Mouse (Mus musculus) heart, adult 2 months (tissue): ENCODE measurements around the gene Selenom. TPM values are rescaled to one million over a fixed set of nuclear protein-coding genes. Genes with fewer than 3 reads are reported as not detected.

Experiments used
- DNase-seq, 2 experiments: peaks; one replicate each; pipeline ENCODE4 v3.0.0; 2021
- H3K27ac ChIP-seq: fragments of 200-600 bp; 2 replicates; pipeline ENCODE4 v1.8.1; 2022
- H3K27me3 ChIP-seq: fragments of 200-500 bp; 2 replicates; pipeline ENCODE4 v1.6.1; 2012; ENCODE audit warnings: mild to moderate bottlenecking, low read length, inconsistent platforms, mixed read lengths; ENCODE audit not compliant: control insufficient read depth, insufficient read depth
- H3K36me3 ChIP-seq: fragments of 200-500 bp; 2 replicates; pipeline ENCODE4 v1.6.1; 2012; ENCODE audit warnings: low read length, inconsistent platforms; ENCODE audit not compliant: control insufficient read depth, insufficient read depth
- H3K4me1 ChIP-seq: fragments of 200-500 bp; 2 replicates; pipeline ENCODE4 v1.6.1; 2011; ENCODE audit warnings: low read length; ENCODE audit not compliant: control insufficient read depth, insufficient read depth
- H3K4me3 ChIP-seq: fragments of 200-600 bp; 2 replicates; pipeline ENCODE4 v1.8.1; 2022
- H3K79me2 ChIP-seq: fragments of 200-500 bp; replicated peaks from 2 replicates; pipeline ENCODE4 v1.6.1; 2012; ENCODE audit warnings: mild to moderate bottlenecking, inconsistent platforms, low read length, moderate library complexity, mixed read lengths; ENCODE audit not compliant: control insufficient read depth, insufficient read depth
- H3K9ac ChIP-seq: fragments of 200-500 bp; 2 replicates; pipeline ENCODE4 v1.6.1; 2012; ENCODE audit warnings: low read depth, mild to moderate bottlenecking, control low read depth, inconsistent platforms, low read length, mixed read lengths
- CTCF ChIP-seq: fragments of 200-600 bp; IDR thresholded peaks from 2 replicates; pipeline ENCODE4 v1.8.1; 2022; ENCODE audit warnings: antibody characterized with exemption, mild to moderate bottlenecking, moderate library complexity
- EP300 ChIP-seq: fragments of 200-500 bp; IDR thresholded peaks from 2 replicates; pipeline ENCODE4 v1.6.1; 2011; ENCODE audit warnings: low read depth, low read length, control low read depth; ENCODE audit not compliant: insufficient read depth
- POLR2A ChIP-seq: fragments of 200-500 bp; IDR thresholded peaks from 2 replicates; pipeline ENCODE4 v1.6.1; 2011; ENCODE audit warnings: mild to moderate bottlenecking, low read depth, low read length, control low read depth; ENCODE audit not compliant: insufficient read depth
- WGBS: fragments of 180-500 bp; shearing (Covaris S2); methylation state at CpG from one replicate; pipeline ENCODE4 v1.1.7; 2018; 5-methylcytosine and 5-hydroxymethylcytosine counted together
- intact Hi-C: fragments of 180-260 bp; cut with DNase I; formaldehyde crosslinking; loops from one replicate; pipeline ENCODE4 v1.15.1; 2025
- long read RNA-seq: library from polyadenylated mRNA; stranded (forward); transcript quantifications from one replicate; pipeline ENCODE4 v2.0.0, GENCODE M21; 2021
- polyA plus RNA-seq: library from polyadenylated mRNA; depleted of rRNA; stranded (reverse); fragments of >200 nt; gene quantifications from 2 replicates; pipeline ENCODE4 v1.2.3, GENCODE M21; 2012; rRNA removed
- total RNA-seq, 2 experiments: library from RNA; stranded (reverse); gene quantifications; 2 replicates each; pipeline ENCODE4 v1.2.3; 2021

Selenom gene
- total RNA-seq (10 to 100 TPM; 41.7 to 42.8 TPM), polyA plus RNA-seq (67.8 and 78.3 TPM in 2 replicates)
- long read RNA-seq, transcript Selenom-201 (5 exons, 707 nt) = major isoform, 30 of 35 reads
- long read RNA-seq, partial matches to known transcripts = 1 of 35 reads
- long read RNA-seq, other reads (novel, unspliced or antisense) = 4 of 35 reads

- TF ChIP-seq EP300 (peak; percentile 92), CTCF (peak; percentile 99), POLR2A (peak; percentile 91)
- intact Hi-C loops = loop anchor here (1.0 to 10.0 kb wide), 4 partner anchors 41 to 170 kb away; partner anchors contain the start of gene Morc2a
- H3K27me3 ChIP-seq = no peaks in the 10 kb centered on the region
- WGBS = under 1% methylated on average over 26 of the region's 26 CpGs
- no peaks in the 10 kb centered on the region for H3K36me3 ChIP-seq
- peaks cover 9% of the 10 kb centered on the region for H3K4me1 ChIP-seq
- peak; percentile 93 to 98 for DNase-seq
- H3K4me3 ChIP-seq = peak within 1 kb of the TSS; percentile 79
- H3K27ac ChIP-seq = peak within 1 kb of the TSS; percentile 81
- H3K79me2 ChIP-seq = no peaks in the 10 kb centered on the region
- peak within 1 kb of the TSS; percentile 70 for H3K9ac ChIP-seq
Measured at GRCm38 (mm10) chr11:3514529-3515054, at the start of gene Selenom. Gene Selenom (plus strand): TSS chr11:3514684.

GRCm38 (mm10) chr11:3471448-3471850, 43.0 kb upstream of the Selenom start:
- Histone ChIP-seq H3K9ac (no peak overlapping the region), H3K27me3 (no peaks in the 10 kb centered on the region), H3K27ac (no peak overlapping the region), H3K36me3 (no peaks in the 10 kb centered on the region), H3K79me2 (no peaks in the 10 kb centered on the region), H3K4me1 (no peaks in the 10 kb centered on the region), H3K4me3 (no peak overlapping the region)
- no peak for TF ChIP-seq EP300
- TF ChIP-seq POLR2A = no peak
- no peak for TF ChIP-seq CTCF
- intact Hi-C loops = loop anchor here (5.0 kb wide), 1 partner anchor 131 kb away; no protein-coding TSS in a partner anchor
- 42% methylated on average over 11 of the region's 11 CpGs for whole genome bisulfite sequencing
- DNase-seq = no peak

DNA sequence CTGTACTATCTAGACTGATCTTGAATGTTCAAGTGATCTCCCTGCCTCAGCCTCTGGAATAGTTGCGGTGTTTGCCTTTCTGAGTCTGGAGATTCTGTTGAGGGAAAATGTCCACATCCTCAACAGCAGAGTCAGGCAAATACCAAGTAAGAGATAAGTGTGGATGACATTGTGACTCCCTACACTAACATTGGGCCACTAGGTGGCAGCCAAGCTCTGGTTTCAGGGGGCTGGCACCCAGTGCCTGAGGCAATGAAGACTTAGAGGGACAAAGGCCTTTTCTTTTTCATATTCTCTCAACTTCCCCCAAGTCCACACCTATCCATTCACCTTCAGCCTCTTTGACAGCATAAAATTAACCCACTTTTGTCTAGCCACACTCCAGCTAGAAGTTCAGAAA, 42.0 kb upstream of the Selenom start:
- Histone ChIP-seq H3K27me3 (no peaks in the 10 kb centered on the region), H3K79me2 (no peaks in the 10 kb centered on the region), H3K4me1 (no peaks in the 10 kb centered on the region), H3K36me3 (no peaks in the 10 kb centered on the region), H3K27ac (no peak overlapping the region), H3K9ac (no peak overlapping the region), H3K4me3 (no peak overlapping the region)
- 13% methylated on average over 1 of the region's 1 CpGs for WGBS
- intact Hi-C loops = loop anchor here (1.0 to 5.0 kb wide), 3 partner anchors 130 to 314 kb away; no protein-coding TSS in a partner anchor
- TF ChIP-seq EP300 (peak; percentile 87; the same call in 1 of the 2 replicates), POLR2A (no peak), CTCF (peak; percentile 96)
- peak; percentile 83 to 90 for DNase-seq

GRCm38 (mm10) chr11:3474480-3475115, 39.9 kb upstream of the Selenom start:
- no peak overlapping the region for H3K4me3 ChIP-seq
- TF ChIP-seq POLR2A = no peak
- no peak for TF ChIP-seq EP300
- peak; percentile 84 for TF ChIP-seq CTCF
- intact Hi-C loops = loop anchor here (5.0 kb wide), 1 partner anchor 128 kb away; no protein-coding TSS in a partner anchor
- no peaks in the 10 kb centered on the region for H3K79me2 ChIP-seq
- H3K9ac ChIP-seq = no peak overlapping the region
- H3K27ac ChIP-seq = no peak overlapping the region
- H3K36me3 ChIP-seq = no peaks in the 10 kb centered on the region
- H3K27me3 ChIP-seq = no peaks in the 10 kb centered on the region
- WGBS = 93% methylated on average over 7 of the region's 7 CpGs
- DNase-seq = peak in 1 of 2 experiments; percentile 36
- no peaks in the 10 kb centered on the region for H3K4me1 ChIP-seq

DNA sequence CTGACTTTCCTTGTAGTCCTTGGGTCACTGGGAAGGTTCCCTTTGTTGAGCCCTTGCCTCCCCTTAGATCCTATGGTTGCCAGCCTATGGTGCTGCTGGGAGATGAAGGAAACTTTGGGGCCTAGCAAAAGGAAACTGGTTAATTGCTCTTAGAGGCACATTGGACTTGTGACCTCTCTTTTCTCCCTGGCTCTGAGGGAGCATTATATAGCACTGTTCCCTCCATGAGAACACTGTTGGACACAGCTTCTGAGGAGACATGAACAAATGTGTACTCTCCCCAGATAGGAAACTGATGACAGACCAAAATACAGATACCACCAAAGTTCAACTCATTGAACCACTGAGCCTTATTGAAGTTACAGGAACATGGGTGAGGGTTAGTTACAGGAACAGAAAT, 39.0 kb upstream of the Selenom start:
- DNase-seq = no peak
- H3K27me3 ChIP-seq = no peaks in the 10 kb centered on the region
- TF ChIP-seq CTCF (no peak), POLR2A (no peak), EP300 (no peak)
- H3K4me1 ChIP-seq = no peaks in the 10 kb centered on the region
- H3K4me3 ChIP-seq = no peak overlapping the region
- H3K36me3 ChIP-seq = no peaks in the 10 kb centered on the region
- intact Hi-C loops = no loop called here
- H3K9ac ChIP-seq = no peak overlapping the region
- H3K79me2 ChIP-seq = no peaks in the 10 kb centered on the region
- no peak overlapping the region for H3K27ac ChIP-seq
